Mouse (Mus musculus) thymus, adult 2 months (tissue): ENCODE measurements at regions not wholly inside any gene's neighbourhood (a gene's known extent, or its start where the extent isn't known, plus 50 kb on each side); places are given as distances from the start of the nearest gene placed in this dataset.

Source experiments
- DNase-seq: peaks from one replicate; pipeline ENCODE4 v3.0.0; 2021
- H3K27ac ChIP-seq: fragments of 200-500 bp; 2 replicates; pipeline ENCODE4 v1.5.1; 2012; ENCODE audit warnings: low read length, control low read depth; ENCODE audit not compliant: control insufficient read depth, insufficient read depth
- H3K27me3 ChIP-seq: fragments of 200-500 bp; 2 replicates; pipeline ENCODE4 v1.6.1; 2012; ENCODE audit warnings: mild to moderate bottlenecking, low read length, moderate library complexity, mixed read lengths; ENCODE audit not compliant: control insufficient read depth, insufficient read depth
- H3K36me3 ChIP-seq: fragments of 200-500 bp; 2 replicates; pipeline ENCODE4 v1.6.1; 2012; ENCODE audit warnings: mild to moderate bottlenecking, low read length, moderate library complexity; ENCODE audit not compliant: control insufficient read depth, insufficient read depth
- H3K4me1 ChIP-seq: fragments of 200-500 bp; replicated peaks from 2 replicates; pipeline ENCODE4 v1.6.1; 2012; ENCODE audit warnings: low read length; ENCODE audit not compliant: control insufficient read depth, insufficient read depth
- H3K4me3 ChIP-seq: fragments of 200-500 bp; 2 replicates; pipeline ENCODE4 v1.5.1; 2012; ENCODE audit warnings: mild to moderate bottlenecking, low read length, control low read depth, moderate library complexity; ENCODE audit not compliant: control insufficient read depth, insufficient read depth
- CTCF ChIP-seq: fragments of 200-500 bp; IDR thresholded peaks from 2 replicates; pipeline ENCODE4 v1.5.1; 2012; ENCODE audit warnings: mild to moderate bottlenecking, control low read depth, low read length, moderate library complexity, borderline replicate concordance; ENCODE audit not compliant: control insufficient read depth, poor library complexity, insufficient read depth; ENCODE audit errors: extremely low read depth
- POLR2A ChIP-seq: fragments of 200-500 bp; IDR thresholded peaks from 2 replicates; pipeline ENCODE4 v1.6.1; 2012; ENCODE audit warnings: mild to moderate bottlenecking, low read length, control low read depth, moderate library complexity; ENCODE audit not compliant: control insufficient read depth, poor library complexity, insufficient read depth; ENCODE audit errors: extremely low read depth
- WGBS: fragments of 180-500 bp; shearing (Covaris S2); methylation state at CpG from one replicate; pipeline ENCODE4 v1.1.7; 2018; 5-methylcytosine and 5-hydroxymethylcytosine counted together

- no peaks in the 10 kb centered on the region for H3K27me3 ChIP-seq
- no peaks in the 10 kb centered on the region for H3K36me3 ChIP-seq
- TF ChIP-seq POLR2A (no peak), CTCF (no peak)
- no peak overlapping the region for H3K27ac ChIP-seq
- DNase-seq = no peak
- no peak overlapping the region for H3K4me3 ChIP-seq
- WGBS = 90% methylated on average over 4 of the region's 4 CpGs
- H3K4me1 ChIP-seq = no peaks in the 10 kb centered on the region
Measured at GRCm38 (mm10) chr14:106190721-106191120, 84.7 kb downstream of the Trim52 start.

DNA sequence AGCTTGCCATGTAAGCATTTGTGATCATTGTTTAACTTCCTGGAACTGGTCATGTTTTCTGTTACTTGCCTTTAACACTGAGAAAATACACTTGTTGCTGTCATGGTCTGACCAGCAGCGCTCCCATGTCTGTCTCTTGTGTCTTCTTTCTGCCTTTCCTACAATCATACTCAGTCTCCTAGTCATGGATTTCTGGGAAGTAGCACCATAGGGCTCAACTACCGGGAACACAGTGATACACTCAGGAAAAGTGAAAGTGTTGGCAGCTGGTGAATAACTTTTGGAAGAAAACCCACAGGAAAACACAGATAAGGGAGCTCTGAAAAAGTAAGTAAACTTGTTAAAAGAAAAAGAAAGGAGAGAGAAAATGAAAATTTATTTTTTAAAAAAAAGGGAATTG, 87.6 kb downstream of the Trim52 start:
- Histone ChIP-seq H3K27ac (no peak overlapping the region), H3K27me3 (no peaks in the 10 kb centered on the region), H3K4me3 (no peak overlapping the region), H3K36me3 (no peaks in the 10 kb centered on the region), H3K4me1 (no peaks in the 10 kb centered on the region)
- WGBS = 72% methylated on average over 2 of the region's 2 CpGs
- no peak for DNase-seq
- TF ChIP-seq POLR2A = no peak
- TF ChIP-seq CTCF = no peak

GRCm38 (mm10) chr14:106194104-106194503, 88.1 kb downstream of the Trim52 start:
- DNase-seq = no peak
- no peak overlapping the region for H3K27ac ChIP-seq
- no peaks in the 10 kb centered on the region for H3K36me3 ChIP-seq
- H3K27me3 ChIP-seq = no peaks in the 10 kb centered on the region
- WGBS = 93% methylated on average over 1 of the region's 1 CpGs
- no peak for TF ChIP-seq CTCF
- TF ChIP-seq POLR2A = no peak
- no peak overlapping the region for H3K4me3 ChIP-seq
- no peaks in the 10 kb centered on the region for H3K4me1 ChIP-seq

- no peak overlapping the region for H3K27ac ChIP-seq
- H3K4me3 ChIP-seq = no peak overlapping the region
- DNase-seq = no peak
- TF ChIP-seq CTCF (no peak), POLR2A (no peak)
- no peaks in the 10 kb centered on the region for H3K4me1 ChIP-seq
- no peaks in the 10 kb centered on the region for H3K36me3 ChIP-seq
- 98% methylated on average over 1 of the region's 1 CpGs for WGBS
- H3K27me3 ChIP-seq = no peaks in the 10 kb centered on the region
Measured at GRCm38 (mm10) chr14:106197826-106198225, 91.8 kb downstream of the Trim52 start.

DNA sequence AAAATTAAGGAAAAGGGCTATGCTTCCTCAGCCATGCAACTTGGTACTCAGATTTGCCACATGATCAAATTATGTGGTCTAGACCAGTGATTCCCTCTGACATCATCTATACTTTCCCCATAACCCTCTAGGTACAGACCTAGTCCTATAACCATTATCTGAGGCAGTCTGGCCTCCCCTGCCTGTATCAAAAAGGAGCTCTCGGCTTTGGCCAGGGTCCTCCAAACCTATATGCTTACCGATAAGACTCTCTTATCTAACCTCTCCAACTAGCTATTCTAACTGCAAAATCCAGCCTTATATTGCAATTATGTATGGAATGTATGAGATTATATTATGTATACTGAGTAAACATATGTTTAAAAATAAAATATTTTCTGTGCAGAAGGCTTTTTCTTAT, 93.1 kb downstream of the Trim52 start:
- Histone ChIP-seq H3K27ac (no peak overlapping the region), H3K36me3 (no peaks in the 10 kb centered on the region), H3K4me1 (no peaks in the 10 kb centered on the region), H3K4me3 (no peak overlapping the region), H3K27me3 (no peaks in the 10 kb centered on the region)
- no peak for TF ChIP-seq CTCF
- no peak for TF ChIP-seq POLR2A
- 98% methylated on average over 2 of the region's 2 CpGs for WGBS
- DNase-seq = no peak

GRCm38 (mm10) chr14:106199536-106200319, 93.7 kb downstream of the Trim52 start:
- 91% methylated on average over 1 of the region's 1 CpGs for WGBS
- H3K27ac ChIP-seq = no peak overlapping the region
- H3K27me3 ChIP-seq = no peaks in the 10 kb centered on the region
- no peak overlapping the region for H3K4me3 ChIP-seq
- DNase-seq = no peak
- no peak for TF ChIP-seq POLR2A
- no peak for TF ChIP-seq CTCF
- H3K36me3 ChIP-seq = no peaks in the 10 kb centered on the region
- H3K4me1 ChIP-seq = no peaks in the 10 kb centered on the region
